Mouse (Mus musculus) cortical plate, adult 2 months (tissue): ENCODE data around the gene Mtrex. TPM values are rescaled to one million over a fixed set of nuclear protein-coding genes. Genes with fewer than 3 reads are reported as not detected.

Source experiments
- H3K27ac ChIP-seq: fragments of 200-500 bp; 2 replicates; pipeline ENCODE4 v1.5.1; 2012; ENCODE audit warnings: low read length, control low read depth, inconsistent platforms; ENCODE audit not compliant: insufficient read depth
- H3K4me1 ChIP-seq: fragments of 200-500 bp; 2 replicates; pipeline ENCODE4 v1.6.1; 2011; ENCODE audit warnings: low read length; ENCODE audit not compliant: control insufficient read depth, insufficient read depth
- H3K4me3 ChIP-seq: fragments of 200-500 bp; 2 replicates; pipeline ENCODE4 v1.5.1; 2011; ENCODE audit warnings: mild to moderate bottlenecking, low read length, control low read depth; ENCODE audit not compliant: insufficient read depth
- CTCF ChIP-seq: fragments of 200-500 bp; IDR thresholded peaks from 2 replicates; pipeline ENCODE4 v1.5.1; 2011; ENCODE audit warnings: mild to moderate bottlenecking, control low read depth, low read length; ENCODE audit not compliant: insufficient read depth; ENCODE audit errors: extremely low read depth
- POLR2A ChIP-seq: fragments of 200-500 bp; IDR thresholded peaks from 2 replicates; pipeline ENCODE4 v1.6.1; 2011; ENCODE audit warnings: mild to moderate bottlenecking, low read length, control low read depth; ENCODE audit not compliant: insufficient read depth; ENCODE audit errors: extremely low read depth
- polyA plus RNA-seq: library from polyadenylated mRNA; depleted of rRNA; stranded (reverse); fragments of >200 nt; gene quantifications from 2 replicates; pipeline ENCODE4 v1.2.3, GENCODE M21; 2012; rRNA removed

Gene Mtrex
- polyA plus RNA-seq, 1 experiment: 34.7 TPM

- no peak overlapping the region for H3K4me3 ChIP-seq
- no peak for TF ChIP-seq POLR2A
- no peak for TF ChIP-seq CTCF
- H3K4me1 ChIP-seq: peaks cover 1% of the 10 kb centered on the region; the same call in 1 of the 2 replicates
- no peak overlapping the region for H3K27ac ChIP-seq
Measured at GRCm38 (mm10) chr13:112835113-112835512, 92.1 kb downstream of the Mtrex start.

- H3K4me1 ChIP-seq: peaks cover 1% of the 10 kb centered on the region; the same call in 1 of the 2 replicates
- TF ChIP-seq POLR2A (no peak), CTCF (no peak)
- H3K27ac ChIP-seq: no peak overlapping the region
- H3K4me3 ChIP-seq: no peak overlapping the region
Measured at GRCm38 (mm10) chr13:112833895-112834263, 93.3 kb downstream of the Mtrex start.

GRCm38 (mm10) chr13:112833253-112833894 is 93.8 kb downstream of the Mtrex start:
- H3K4me1 ChIP-seq: peaks cover 1% of the 10 kb centered on the region; the same call in 1 of the 2 replicates
- TF ChIP-seq POLR2A: no peak
- TF ChIP-seq CTCF: no peak
- no peak overlapping the region for H3K4me3 ChIP-seq
- no peak overlapping the region for H3K27ac ChIP-seq

GRCm38 (mm10) chr13:112832589-112832988 is 94.6 kb downstream of the Mtrex start:
- H3K4me1 ChIP-seq: peaks cover 1% of the 10 kb centered on the region; the same call in 1 of the 2 replicates
- no peak overlapping the region for H3K27ac ChIP-seq
- TF ChIP-seq POLR2A: no peak
- TF ChIP-seq CTCF: no peak
- no peak overlapping the region for H3K4me3 ChIP-seq

GRCm38 (mm10) chr13:112829619-112830018 is 97.6 kb downstream of the Mtrex start:
- peaks cover 1% of the 10 kb centered on the region; the same call in 1 of the 2 replicates for H3K4me1 ChIP-seq
- no peak overlapping the region for H3K4me3 ChIP-seq
- TF ChIP-seq CTCF (no peak), POLR2A (no peak)
- no peak overlapping the region for H3K27ac ChIP-seq

GRCm38 (mm10) chr13:112825479-112825878 is 101.7 kb downstream of the Mtrex start:
- H3K4me1 ChIP-seq: no peaks in the 10 kb centered on the region
- H3K4me3 ChIP-seq: no peak overlapping the region
- TF ChIP-seq CTCF (no peak), POLR2A (no peak)
- no peak overlapping the region for H3K27ac ChIP-seq

- Histone ChIP-seq H3K27ac (no peak overlapping the region), H3K4me3 (no peak overlapping the region), H3K4me1 (no peaks in the 10 kb centered on the region)
- TF ChIP-seq CTCF: no peak
- no peak for TF ChIP-seq POLR2A
Measured at GRCm38 (mm10) chr13:112823911-112824648, 103.1 kb downstream of the Mtrex start.

GRCm38 (mm10) chr13:112823236-112823910 is 103.8 kb downstream of the Mtrex start:
- no peak overlapping the region for H3K27ac ChIP-seq
- no peak overlapping the region for H3K4me3 ChIP-seq
- TF ChIP-seq CTCF (no peak), POLR2A (no peak)
- no peaks in the 10 kb centered on the region for H3K4me1 ChIP-seq

GRCm38 (mm10) chr13:112822413-112822812 is 104.8 kb downstream of the Mtrex start:
- TF ChIP-seq POLR2A (no peak), CTCF (no peak)
- Histone ChIP-seq H3K4me1 (no peaks in the 10 kb centered on the region), H3K4me3 (no peak overlapping the region), H3K27ac (no peak overlapping the region)

GRCm38 (mm10) chr13:112818125-112818524 is 109.1 kb downstream of the Mtrex start:
- Histone ChIP-seq H3K4me1 (no peaks in the 10 kb centered on the region), H3K4me3 (no peak overlapping the region), H3K27ac (no peak overlapping the region)
- TF ChIP-seq POLR2A: no peak
- TF ChIP-seq CTCF: no peak

Other genes with a start within 250 kb of the Mtrex start
- 27.4 and 28.4 TPM in 2 replicates for gene Plpp1, start 126.6 kb downstream of the Mtrex start, polyA plus RNA-seq
- 10.7 and 11.2 TPM in 2 replicates for gene Dhx29, start 56 bp upstream of the Mtrex start, polyA plus RNA-seq
- gene Ccno, start 60.4 kb upstream of the Mtrex start, polyA plus RNA-seq: 1.8 and 2.7 TPM in 2 replicates
- 0.10 and 0.13 TPM in 2 replicates for gene Mcidas, start 66.4 kb upstream of the Mtrex start, polyA plus RNA-seq
- gene Cdc20b, start 107.7 kb upstream of the Mtrex start, polyA plus RNA-seq: 0.08 TPM in 1 of 2 replicates, not detected in the other
- 10.4 and 10.7 TPM in 2 replicates for gene Gpx8, start 119.0 kb upstream of the Mtrex start, polyA plus RNA-seq
- gene Gzma, start 173.6 kb upstream of the Mtrex start, polyA plus RNA-seq: 0.13 and 0.51 TPM in 2 replicates